Mouse (Mus musculus) cortical plate, adult 2 months (tissue): ENCODE results near the gene Cbln3.

Experiments
- CTCF ChIP-seq: fragments of 200-500 bp; IDR thresholded peaks from 2 replicates; pipeline ENCODE4 v1.5.1; 2011; ENCODE audit warnings: mild to moderate bottlenecking, control low read depth, low read length; ENCODE audit not compliant: insufficient read depth; ENCODE audit errors: extremely low read depth
- POLR2A ChIP-seq: fragments of 200-500 bp; IDR thresholded peaks from 2 replicates; pipeline ENCODE4 v1.6.1; 2011; ENCODE audit warnings: mild to moderate bottlenecking, low read length, control low read depth; ENCODE audit not compliant: insufficient read depth; ENCODE audit errors: extremely low read depth

GRCm38 (mm10) chr14:55926847-55927246 is 42.7 kb upstream of the Cbln3 start:
- TF ChIP-seq POLR2A (no peak), CTCF (no peak)
